Mouse (Mus musculus) CH12.LX (cell line): Measurements from ENCODE around the gene Zcchc3.

Source experiments
- CTCF ChIP-seq, 2 experiments: IDR thresholded peaks in 1 of 2; conservative IDR thresholded peaks in 1 of 2; 2 replicates each; pipeline ENCODE4 v1.5.1; 2011 to 2012; ENCODE audit warnings: low read depth in 2 of 2, low read length in 2 of 2, improper control_type of control experiment in 1 of 2, inconsistent platforms in 1 of 2, mild to moderate bottlenecking in 1 of 2, moderate library complexity in 1 of 2
- MAX ChIP-seq: IDR thresholded peaks from 2 replicates; pipeline ENCODE4 v1.6.1; 2011; ENCODE audit warnings: low read length, improper control_type of control experiment
- POLR2A ChIP-seq: IDR thresholded peaks from 2 replicates; pipeline ENCODE4 v1.6.1; 2011; ENCODE audit warnings: low read depth, mild to moderate bottlenecking, improper control_type of control experiment, low read length
- UBTF ChIP-seq: IDR thresholded peaks from 2 replicates; pipeline ENCODE4 v1.6.1; 2012; ENCODE audit warnings: low read depth, mild to moderate bottlenecking, inconsistent platforms, low read length, improper control_type of control experiment, moderate library complexity
- USF1 ChIP-seq: IDR thresholded peaks from 2 replicates; pipeline ENCODE4 v1.6.1; 2014; ENCODE audit warnings: low read depth, mild to moderate bottlenecking, inconsistent platforms, low read length, improper control_type of control experiment

GRCm38 (mm10) chr2:152373547-152373946 is 41.3 kb downstream of the Zcchc3 start:
- TF ChIP-seq CTCF (conservative IDR thresholded peaks at IDR 0.05 in 1 of 2, IDR thresholded peaks at IDR 0.05 in 1 of 2; ENCODE audit: low read depth in 2 of 2, low read length in 2 of 2): no peak
- no peak for TF ChIP-seq POLR2A
- TF ChIP-seq USF1: no peak
- TF ChIP-seq UBTF: no peak
- TF ChIP-seq MAX: no peak
